Mouse (Mus musculus) cortical plate, adult 2 months (tissue): ENCODE measurements around the gene Rundc1.

ENCODE experiments used
- CTCF ChIP-seq: fragments of 200-500 bp; IDR thresholded peaks from 2 replicates; pipeline ENCODE4 v1.5.1; 2011; ENCODE audit warnings: mild to moderate bottlenecking, control low read depth, low read length; ENCODE audit not compliant: insufficient read depth; ENCODE audit errors: extremely low read depth
- POLR2A ChIP-seq: fragments of 200-500 bp; IDR thresholded peaks from 2 replicates; pipeline ENCODE4 v1.6.1; 2011; ENCODE audit warnings: mild to moderate bottlenecking, low read length, control low read depth; ENCODE audit not compliant: insufficient read depth; ENCODE audit errors: extremely low read depth

DNA sequence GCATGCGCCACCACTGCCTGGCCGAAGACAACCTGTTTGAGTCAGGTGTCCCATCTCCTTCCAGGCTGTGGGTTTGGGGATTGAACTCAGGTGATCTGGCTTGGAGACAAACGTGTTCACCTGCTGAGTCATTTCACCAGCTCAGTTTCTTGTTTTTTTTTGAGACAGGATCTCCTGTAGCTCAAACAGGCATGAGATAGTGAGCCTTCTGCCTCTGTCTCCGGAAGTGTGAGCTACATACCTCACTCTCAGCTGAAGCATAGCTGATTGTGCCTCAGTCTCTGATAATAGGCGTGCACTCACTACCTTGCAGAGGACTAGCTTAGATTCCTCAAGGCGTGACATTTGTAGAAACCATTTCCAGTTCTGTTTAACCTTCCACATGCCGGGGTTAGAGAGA lies 59.9 kb downstream of the Rundc1 start:
- TF ChIP-seq CTCF (no peak), POLR2A (no peak)
